Comparison of ENCODE assay signal across 15 mouse cellular contexts in genomic region chr3:156590612-156591011, GRCm38 (mm10). TPM values are rescaled to one million over a fixed set of nuclear protein-coding genes. Genes with fewer than 3 reads are reported as not detected.
"Had no signal": no experiment of that assay in that cellular context is flagged by ENCODE, and none has a peak within 500 bp of the region (broad histone marks: within the 10 kb centered on the region; RNA-seq: fewer than 3 reads in every experiment).

No protein-coding gene starts in this region.

- H3K27ac ChIP-seq: midbrain, embryonic 13.5 days; midbrain, embryonic 15.5 days; neural tube, embryonic 12.5 days had no signal

- H3K27me3 ChIP-seq: midbrain, embryonic 13.5 days; midbrain, embryonic 15.5 days; neural tube, embryonic 12.5 days had no signal

- H3K9me3 ChIP-seq: midbrain, embryonic 13.5 days; midbrain, embryonic 15.5 days; neural tube, embryonic 12.5 days had no signal

- H3K9ac ChIP-seq: lung, embryonic 14.5 days; midbrain, embryonic 13.5 days; midbrain, embryonic 15.5 days; neural tube, embryonic 12.5 days had no signal

- H3K4me2 ChIP-seq: lung, embryonic 14.5 days; midbrain, embryonic 11.5 days; midbrain, embryonic 13.5 days; midbrain, embryonic 15.5 days; neural tube, embryonic 12.5 days had no signal

- ATAC-seq: midbrain, embryonic 13.5 days; midbrain, embryonic 15.5 days had no signal

- H3K4me3 ChIP-seq: midbrain, embryonic 13.5 days; midbrain, embryonic 15.5 days; neural tube, embryonic 12.5 days had no signal

- H3K4me1 ChIP-seq: midbrain, embryonic 15.5 days; neural tube, embryonic 12.5 days had no signal

- DNase-seq: lung, adult 18-20 months; lung, embryonic 14.5 days; lung, postnatal 10 days; lung, postnatal 4 days; right cerebral cortex, postnatal 14 days; right cerebral cortex, postnatal 4 days; spleen, adult 18-20 months; thymus, adult 18-20 months; thymus, postnatal 14 days; thymus, postnatal 36 days had no signal

- H3K36me3 ChIP-seq: midbrain, embryonic 13.5 days; midbrain, embryonic 15.5 days; neural tube, embryonic 12.5 days had no signal

RNA-seq across cellular contexts. Expression of gene Negr1, which starts 29.0 kb away (rescaled TPM):
- total RNA-seq: monocyte, adult 5-6 weeks had no signal
